In the genomic region with DNA sequence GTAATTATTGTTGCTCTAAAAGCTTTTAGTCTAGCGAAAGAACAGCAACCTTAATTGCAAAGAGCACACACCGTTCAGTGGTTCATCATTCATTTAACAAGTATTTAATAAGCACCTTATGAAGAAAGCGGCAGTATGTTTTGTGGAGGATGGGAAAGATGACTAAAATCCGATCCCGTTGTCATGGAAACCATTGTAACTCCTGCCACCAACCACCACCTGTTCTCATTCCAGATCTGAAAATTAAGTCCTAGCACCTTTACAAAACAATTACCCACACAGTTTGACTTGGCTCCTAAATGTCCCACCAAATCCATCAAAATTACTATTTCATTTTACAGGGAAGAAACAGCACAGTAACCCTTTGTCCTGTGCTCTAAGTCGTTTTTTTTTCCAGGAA, we compare ENCODE assay signal across 10 mouse cellular contexts. TPM values are rescaled to one million over a fixed set of nuclear protein-coding genes. Genes with fewer than 3 reads are reported as not detected.
DNase-seq lines count a peak whose midpoint lies in the region; ATAC-seq and TF ChIP-seq lines count a peak whose summit lies in the region.
"Had no signal": no experiment of that assay in that cellular context is flagged by ENCODE, and none has a peak within 500 bp of the region (broad histone marks: within the 10 kb centered on the region; RNA-seq: fewer than 3 reads in every experiment).

No protein-coding gene starts in this region.

- peak overlapping the region; percentile 69 for H3K4me2 ChIP-seq in heart, embryonic 14.5 days (ENCODE audit: low read length)
- H3K4me2 ChIP-seq in forebrain, embryonic 14.5 days (ENCODE audit: low read length), result peak overlapping the region; percentile 63
- peak overlapping the region; percentile 61 for H3K4me2 ChIP-seq in limb, embryonic 15.5 days

- TF ChIP-seq CTCF in G1E (IDR thresholded peaks at IDR 0.05; ENCODE audit: low read depth, low read length), result no peak

- no peaks in the 10 kb centered on the region for H3K9me3 ChIP-seq in heart, embryonic 14.5 days (ENCODE audit: control insufficient read depth, low read length)
- no peaks in the 10 kb centered on the region for H3K9me3 ChIP-seq in G1E (replicated peaks)
- H3K9me3 ChIP-seq in forebrain, embryonic 14.5 days (replicated peaks; ENCODE audit: control insufficient read depth, low read length), result no peaks in the 10 kb centered on the region
- no peaks in the 10 kb centered on the region for H3K9me3 ChIP-seq in limb, embryonic 15.5 days

- intact Hi-C loops in heart, postnatal 36 days (cut with DNase I), result loop anchor here (5.0 kb wide), 1 partner anchor 203 kb away; a partner anchor contains a TSS

- H3K27me3 ChIP-seq in heart, embryonic 14.5 days (ENCODE audit: control insufficient read depth, insufficient read depth, low read length), result no peaks in the 10 kb centered on the region
- H3K27me3 ChIP-seq in G1E (ENCODE audit: insufficient read depth, low read length), result peaks cover 22% of the 10 kb centered on the region
- no peaks in the 10 kb centered on the region for H3K27me3 ChIP-seq in forebrain, embryonic 14.5 days (replicated peaks; ENCODE audit: control insufficient read depth, insufficient read depth, low read length)
- no peaks in the 10 kb centered on the region for H3K27me3 ChIP-seq in limb, embryonic 15.5 days
- H3K27me3 ChIP-seq: Patski had no signal

- H3K9ac ChIP-seq in heart, embryonic 14.5 days (ENCODE audit: low read length), result peak overlapping the region; percentile 51
- H3K9ac ChIP-seq in forebrain, embryonic 14.5 days (ENCODE audit: low read length), result peak overlapping the region; percentile 46; the same call in 1 of the 2 replicates
- no peak overlapping the region for H3K9ac ChIP-seq in limb, embryonic 15.5 days

- ATAC-seq in heart, embryonic 14.5 days (ENCODE audit: insufficient number of reproducible peaks, insufficient read depth, low FRiP score, low read depth), result no peak
- no peak for ATAC-seq in G1E (ENCODE audit: extremely low read depth, insufficient number of reproducible peaks, low FRiP score, poor library complexity, severe bottlenecking)
- peak; percentile 26 for ATAC-seq in forebrain, embryonic 14.5 days
- ATAC-seq in limb, embryonic 15.5 days (ENCODE audit: insufficient number of reproducible peaks, low FRiP score, low TSS enrichment, low read depth), result no peak

- WGBS in heart, embryonic 14.5 days, result 47% methylated on average over 6 of the region's 6 CpGs
- 16% methylated on average over 6 of the region's 6 CpGs for WGBS in forebrain, embryonic 14.5 days
- 33% methylated on average over 6 of the region's 6 CpGs for WGBS in limb, embryonic 15.5 days

- no peak for DNase-seq in heart, postnatal 36 days
- no peak for DNase-seq in G1E (ENCODE audit: low spot score)
- peak; percentile 88 for DNase-seq in forebrain, embryonic 14.5 days (ENCODE audit: low spot score)
- no peak for DNase-seq in urinary bladder, postnatal 4 days (ENCODE audit: low spot score in 2 of 2)
- DNase-seq in spleen, postnatal 4 days (ENCODE audit: low spot score in 2 of 2), result no peak
- DNase-seq in lung, postnatal 25 days (ENCODE audit: low spot score), result no peak

- no peaks in the 10 kb centered on the region for H3K36me3 ChIP-seq in heart, embryonic 14.5 days (ENCODE audit: control insufficient read depth, insufficient read depth, low read length)
- H3K36me3 ChIP-seq in G1E (replicated peaks), result peaks cover 2% of the 10 kb centered on the region
- no peaks in the 10 kb centered on the region for H3K36me3 ChIP-seq in forebrain, embryonic 14.5 days (ENCODE audit: control insufficient read depth, insufficient read depth, low read length)
- H3K36me3 ChIP-seq in limb, embryonic 15.5 days, result no peaks in the 10 kb centered on the region

- H3K27ac ChIP-seq in heart, embryonic 14.5 days (replicated peaks in 1 of 2; ENCODE audit: control insufficient read depth in 1 of 2, insufficient read depth in 1 of 2, low read depth in 2 of 2, low read length in 2 of 2), result peak overlapping the region in 1 of 2 experiments; percentile 87; a peak in 1 of 4 replicates
- H3K27ac ChIP-seq in forebrain, embryonic 14.5 days (ENCODE audit: low read depth, low read length), result peak overlapping the region; percentile 95
- H3K27ac ChIP-seq in limb, embryonic 15.5 days, result peak overlapping the region; percentile 94

- H3K4me1 ChIP-seq in heart, embryonic 14.5 days (ENCODE audit: control insufficient read depth in 2 of 2, insufficient read depth in 2 of 2, low read length in 2 of 2), result peaks cover 8 to 11% of the 10 kb centered on the region in 2 experiments
- H3K4me1 ChIP-seq in G1E (ENCODE audit: insufficient read depth, low read depth, low read length), result peaks cover 22% of the 10 kb centered on the region
- H3K4me1 ChIP-seq in forebrain, embryonic 14.5 days (ENCODE audit: control insufficient read depth, insufficient read depth, low read length), result peaks cover 9% of the 10 kb centered on the region; the same call in 1 of the 2 replicates
- peaks cover 16% of the 10 kb centered on the region for H3K4me1 ChIP-seq in limb, embryonic 15.5 days

- peak overlapping the region in 1 of 2 experiments; percentile 55; a peak in 1 of 4 replicates for H3K4me3 ChIP-seq in heart, embryonic 14.5 days (ENCODE audit: control insufficient read depth in 1 of 2, insufficient read depth in 1 of 2, low read depth in 1 of 2, low read length in 2 of 2)
- H3K4me3 ChIP-seq in G1E (ENCODE audit: low read depth, low read length), result peak overlapping the region; percentile 76; the same call in 1 of the 2 replicates
- 0 out of 2 replicates have a peak overlapping the region, but pooled peaks have one; percentile 58 for H3K4me3 ChIP-seq in forebrain, embryonic 14.5 days (ENCODE audit: low read depth, low read length)
- H3K4me3 ChIP-seq in limb, embryonic 15.5 days, result peak overlapping the region; percentile 55

RNA-seq across cellular contexts. Expression of a gene that starts 0.7 kb away (rescaled TPM):
- polyA plus RNA-seq in heart, embryonic 14.5 days (2014; fragmentation: Nextera tagmentation; extraction: Ambion mirVana), result 9.6 and 11.3 TPM in 2 replicates
- 1 to 10 TPM; 2.5 to 2.7 TPM for total RNA-seq in heart, postnatal 36 days (2021)
- 18.3 and 28.3 TPM in 2 replicates for total RNA-seq in G1E (2014; fragmentation: Nextera tagmentation)
- total RNA-seq in G1E (2017), result 8.8 and 14.6 TPM in 2 replicates
- 32.6 and 34.5 TPM in 2 replicates for polyA plus RNA-seq in G1E (2012)
- polyA plus RNA-seq in forebrain, embryonic 14.5 days (2014; fragmentation: Nextera tagmentation; extraction: Ambion mirVana), result 15.6 and 16.6 TPM in 2 replicates
- 28.6 and 46.4 TPM in 2 replicates for polyA plus RNA-seq in limb, embryonic 15.5 days (2015; fragmentation: Nextera tagmentation; extraction: Ambion mirVana)

RNA-seq across cellular contexts. Expression of a gene that starts 29.1 kb away (rescaled TPM):
- 2,556 and 2,705 TPM in 2 replicates for polyA plus RNA-seq in heart, embryonic 14.5 days (2014; fragmentation: Nextera tagmentation; extraction: Ambion mirVana)
- total RNA-seq in heart, postnatal 36 days (2021), result 10 to 100 TPM; 12.0 to 15.5 TPM
- not detected in 2 replicates for total RNA-seq in G1E (2014; fragmentation: Nextera tagmentation)
- total RNA-seq in G1E (2017), result 0.29 and 0.49 TPM in 2 replicates
- 0.57 and 0.90 TPM in 2 replicates for polyA plus RNA-seq in G1E (2012)
- 409 and 464 TPM in 2 replicates for polyA plus RNA-seq in forebrain, embryonic 14.5 days (2014; fragmentation: Nextera tagmentation; extraction: Ambion mirVana)
- polyA plus RNA-seq in limb, embryonic 15.5 days (2015; fragmentation: Nextera tagmentation; extraction: Ambion mirVana), result 1,721 and 1,971 TPM in 2 replicates

RNA-seq across cellular contexts. Expression of a gene that starts 55.2 kb away (rescaled TPM):
- polyA plus RNA-seq in heart, embryonic 14.5 days (2014; fragmentation: Nextera tagmentation; extraction: Ambion mirVana), result 4.5 TPM in 2 replicates
- under 1 TPM in 1 of 2 experiments, not detected in 1; 0.27 TPM for total RNA-seq in heart, postnatal 36 days (2021)
- not detected in 2 replicates for total RNA-seq in G1E (2014; fragmentation: Nextera tagmentation)
- not detected in 2 replicates for total RNA-seq in G1E (2017)
- not detected in 2 replicates for polyA plus RNA-seq in G1E (2012)
- 0.58 and 1.5 TPM in 2 replicates for polyA plus RNA-seq in forebrain, embryonic 14.5 days (2014; fragmentation: Nextera tagmentation; extraction: Ambion mirVana)
- 1.7 and 1.9 TPM in 2 replicates for polyA plus RNA-seq in limb, embryonic 15.5 days (2015; fragmentation: Nextera tagmentation; extraction: Ambion mirVana)
- total RNA-seq: left cerebral cortex, adult 18-20 months had no signal
- polyA plus RNA-seq: Patski had no signal

Comparison
In these comparisons a context has a peak if more than half of its experiments do, and no peak if none do; other contexts are left out.
1. RNA of a gene that starts 29.1 kb away (polyA plus RNA-seq): 2,556 to 2,705 TPM in heart, embryonic 14.5 days, 1,721 to 1,971 TPM in limb, embryonic 15.5 days and 409 to 464 TPM in forebrain, embryonic 14.5 days; 0.57 to 0.90 TPM in G1E; every median in the first group is over 100 times any median in the second.
2. Peak in every context shown above with its lines, with median percentiles within 50 percentile points of each other: H3K4me2 ChIP-seq.